ENCODE assay signal across 8 mouse cellular contexts in the genomic region with DNA sequence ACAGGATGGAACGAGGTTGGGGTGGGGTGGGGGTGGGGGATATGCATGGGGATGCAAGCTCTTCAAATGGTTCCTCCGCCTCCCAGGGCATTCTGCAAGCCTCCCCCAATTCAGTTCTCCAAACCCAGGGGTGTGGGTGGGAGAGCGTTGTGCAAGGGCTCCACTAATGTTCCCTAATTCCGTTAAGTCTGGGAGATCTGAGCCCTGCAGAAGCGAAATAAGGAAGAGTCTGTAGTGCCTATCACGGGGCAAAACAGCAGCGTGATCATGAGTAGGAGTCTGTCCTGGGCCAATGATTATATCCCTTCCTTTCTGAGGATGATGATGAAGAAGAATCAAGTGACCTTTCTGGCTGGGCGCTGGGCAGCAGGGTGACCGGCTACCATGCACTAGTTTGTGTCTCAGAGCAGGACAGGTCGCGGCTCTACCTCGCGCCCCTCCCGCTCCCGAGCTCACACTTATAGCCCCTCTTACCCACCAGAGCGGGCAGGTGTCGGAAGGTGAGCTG. TPM values are rescaled to one million over a fixed set of nuclear protein-coding genes. Genes with fewer than 3 reads are reported as not detected.
A peak's percentile ranks its signal among the peaks of the same experiment; 100 is the strongest.
DNase-seq lines count a peak whose midpoint lies in the region; ATAC-seq and TF ChIP-seq lines count a peak whose summit lies in the region.

No protein-coding gene starts in this region.

- no peaks in the 10 kb centered on the region for H3K9me3 ChIP-seq in liver, embryonic 15.5 days (replicated peaks)

- H3K4me2 ChIP-seq in liver, embryonic 15.5 days, result peak overlapping the region; percentile 91

- under 1% methylated on average over 17 of the region's 17 CpGs for WGBS in thymus, adult 2 months
- 0% methylated on average over 17 of the region's 17 CpGs for WGBS in liver, embryonic 15.5 days (ENCODE audit: insufficient replicate concordance)

- H3K27ac ChIP-seq in thymus, adult 2 months (ENCODE audit: control insufficient read depth, insufficient read depth, low read length), result no peak overlapping the region
- peak overlapping the region; percentile 84 for H3K27ac ChIP-seq in liver, embryonic 15.5 days (replicated peaks)

- intact Hi-C loops in heart, postnatal 14 days (cut with DNase I), result no loop called here

- ATAC-seq in cerebellum, adult (ENCODE audit: insufficient number of reproducible peaks, low FRiP score, low TSS enrichment), result peak; percentile 28; the same call in 1 of the 2 replicates
- peak; percentile 51 for ATAC-seq in liver, embryonic 15.5 days (ENCODE audit: insufficient read depth)
- ATAC-seq in monocyte, adult 5-6 weeks (replicated peaks; ENCODE audit: insufficient number of reproducible peaks, low FRiP score, low TSS enrichment, poor library complexity, severe bottlenecking), result peak; percentile 64

- TF ChIP-seq CTCF in thymus, adult 2 months (IDR thresholded peaks at IDR 0.05; ENCODE audit: borderline replicate concordance, control insufficient read depth, extremely low read depth, insufficient read depth, low read length, poor library complexity), result no peak

- H3K4me1 ChIP-seq in thymus, adult 2 months (replicated peaks; ENCODE audit: control insufficient read depth, insufficient read depth, low read length), result peaks cover 6% of the 10 kb centered on the region
- peaks cover 38% of the 10 kb centered on the region for H3K4me1 ChIP-seq in liver, embryonic 15.5 days (replicated peaks)

- H3K27me3 ChIP-seq in thymus, adult 2 months (ENCODE audit: control insufficient read depth, insufficient read depth, low read length), result no peaks in the 10 kb centered on the region
- no peaks in the 10 kb centered on the region for H3K27me3 ChIP-seq in liver, embryonic 15.5 days

- TF ChIP-seq POLR2A in thymus, adult 2 months (IDR thresholded peaks at IDR 0.05; ENCODE audit: control insufficient read depth, extremely low read depth, insufficient read depth, low read length, poor library complexity), result no peak

- DNase-seq in cerebellum, postnatal 4 days (ENCODE audit: low spot score in 2 of 2), result no peak
- DNase-seq in thymus, adult 2 months, result no peak
- DNase-seq in thymus, postnatal 14 days, result no peak
- peak; percentile 19 to 22 for DNase-seq in heart, postnatal 14 days
- DNase-seq in urinary bladder, postnatal 4 days (ENCODE audit: low spot score in 2 of 2), result no peak

- no peaks in the 10 kb centered on the region for H3K36me3 ChIP-seq in thymus, adult 2 months (ENCODE audit: control insufficient read depth, insufficient read depth, low read length)
- H3K36me3 ChIP-seq in liver, embryonic 15.5 days (replicated peaks), result peaks cover 10% of the 10 kb centered on the region; the same call in 1 of the 2 replicates

- H3K4me3 ChIP-seq in thymus, adult 2 months (ENCODE audit: control insufficient read depth, insufficient read depth, low read length), result peak overlapping the region; percentile 61
- peak overlapping the region; percentile 92 for H3K4me3 ChIP-seq in liver, embryonic 15.5 days (replicated peaks)

- H3K9ac ChIP-seq in liver, embryonic 15.5 days, result peak overlapping the region; percentile 81

RNA-seq across cellular contexts. Expression of gene Gas2l3, which starts 0.6 kb away (rescaled TPM):
- 2.6 and 4.8 TPM in 2 replicates for polyA plus RNA-seq in thymus, adult 2 months (2012; rRNA removed)
- total RNA-seq in heart, postnatal 14 days (2021), result 1 to 10 TPM; 3.5 to 5.5 TPM
- polyA plus RNA-seq in liver, embryonic 15.5 days (2015; fragmentation: Nextera tagmentation; extraction: Ambion mirVana), result 5.2 TPM in 2 replicates
- 1.3 to 6.1 TPM (median 1.7 TPM) in 3 replicates for total RNA-seq in monocyte, adult 5-6 weeks (2017)

Comparison
In these comparisons a context has a peak if more than half of its experiments do, and no peak if none do; other contexts are left out.
1. DNase-seq: peak in heart, postnatal 14 days (2 of 2); none in cerebellum, postnatal 4 days (0 of 2), thymus, adult 2 months (single experiment), thymus, postnatal 14 days (single experiment) and urinary bladder, postnatal 4 days (0 of 2).
2. Peak in every context shown above with its lines, with median percentiles within 50 percentile points of each other: ATAC-seq.